Mouse (Mus musculus): ENCODE data around the gene Eif4enif1.
"Not testable (repeated sequence)": the region's sequence is repeated elsewhere in the genome, so short reads cannot be mapped to it uniquely, and the experiment has no call there.

DNA sequence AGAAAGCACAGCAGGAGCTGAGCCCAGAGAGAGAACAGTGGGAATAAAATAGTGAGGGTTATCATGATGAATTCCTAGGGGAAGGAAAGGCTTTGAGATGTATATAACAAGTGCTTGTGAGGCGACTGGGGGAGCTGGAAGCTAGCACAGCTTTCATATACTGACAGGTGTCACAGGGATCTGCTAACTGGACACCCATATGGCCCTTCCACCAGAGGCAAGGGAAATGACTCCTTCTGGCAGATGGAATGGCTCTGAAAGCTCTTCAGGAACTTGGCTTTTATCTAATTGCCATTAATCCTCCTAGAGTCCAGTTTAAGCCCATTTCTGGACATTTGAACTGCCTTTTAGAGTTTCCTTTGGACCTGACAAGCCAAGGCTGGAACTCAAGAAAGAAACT is 20.2 kb upstream of the Eif4enif1 start:
- not testable (repeated sequence) for TF ChIP-seq CTCF (IDR thresholded peaks at IDR 0.05; ENCODE audit: low read depth, low read length); POLR2A (IDR thresholded peaks at IDR 0.05; ENCODE audit: borderline replicate concordance, low read depth, low read length)

Measured in bone marrow macrophage, adult 2 months (primary cell).